Mouse (Mus musculus): ENCODE results near the gene Slc50a1.

Slc50a1 gene

GRCm38 (mm10) chr3:89294195-89294594 lies 23.8 kb upstream of the Slc50a1 start:
- no peak for DNase-seq (ENCODE audit: low spot score)

- DNase-seq (ENCODE audit: low spot score): no peak
Observed at GRCm38 (mm10) chr3:89293247-89293918, 23.0 kb upstream of the Slc50a1 start.

DNA sequence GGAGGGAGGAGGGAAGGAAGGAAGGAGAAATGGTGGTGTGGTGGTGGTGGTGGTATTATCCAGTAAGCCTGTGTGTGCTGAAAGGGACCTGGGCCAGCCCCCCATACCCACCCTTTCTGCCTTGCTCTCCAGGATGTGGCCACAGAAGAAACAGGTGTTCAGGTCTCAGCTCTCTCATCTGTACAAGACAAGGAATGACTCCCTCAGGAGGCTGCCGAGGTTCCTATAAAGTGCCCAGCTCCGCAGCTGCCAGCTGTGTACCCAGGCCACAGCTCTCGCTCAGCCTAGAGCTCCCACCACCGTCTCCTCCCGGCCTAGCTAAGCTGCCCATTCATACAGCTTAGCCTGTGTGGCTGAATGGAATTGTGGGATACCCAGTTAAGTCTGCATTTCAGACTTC lies 21.9 kb upstream of the Slc50a1 start:
- DNase-seq (ENCODE audit: low spot score): no peak

- DNase-seq (ENCODE audit: low spot score): no peak
Observed at GRCm38 (mm10) chr3:89291874-89292273, 21.5 kb upstream of the Slc50a1 start.

DNA sequence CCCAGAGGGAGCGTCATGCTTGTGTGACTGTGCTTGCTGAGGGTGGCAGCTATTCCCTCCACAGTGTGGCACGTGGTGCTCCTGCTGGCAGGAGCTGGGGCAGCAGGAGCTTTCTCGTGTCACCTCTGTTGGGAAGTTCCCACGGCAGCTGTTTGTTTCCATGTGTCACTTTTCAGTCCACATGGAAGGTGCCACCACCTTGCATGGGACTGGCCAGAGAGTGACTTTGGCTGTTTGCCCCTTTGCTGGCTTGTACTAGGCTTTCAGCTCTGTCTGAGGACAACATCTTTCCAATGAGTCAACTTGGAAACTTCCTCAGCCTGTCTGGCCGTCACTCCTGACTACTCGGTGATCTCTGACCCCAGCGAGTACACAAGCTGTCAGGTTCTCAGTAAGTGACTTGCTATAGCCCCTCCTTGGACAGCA lies 18.1 kb upstream of the Slc50a1 start:
- no peak for DNase-seq (ENCODE audit: low spot score)

- DNase-seq (ENCODE audit: low spot score): no peak
Observed at GRCm38 (mm10) chr3:89287286-89287685, 16.9 kb upstream of the Slc50a1 start.

GRCm38 (mm10) chr3:89285526-89285925 lies 15.2 kb upstream of the Slc50a1 start:
- no peak for DNase-seq (ENCODE audit: low spot score)

DNA sequence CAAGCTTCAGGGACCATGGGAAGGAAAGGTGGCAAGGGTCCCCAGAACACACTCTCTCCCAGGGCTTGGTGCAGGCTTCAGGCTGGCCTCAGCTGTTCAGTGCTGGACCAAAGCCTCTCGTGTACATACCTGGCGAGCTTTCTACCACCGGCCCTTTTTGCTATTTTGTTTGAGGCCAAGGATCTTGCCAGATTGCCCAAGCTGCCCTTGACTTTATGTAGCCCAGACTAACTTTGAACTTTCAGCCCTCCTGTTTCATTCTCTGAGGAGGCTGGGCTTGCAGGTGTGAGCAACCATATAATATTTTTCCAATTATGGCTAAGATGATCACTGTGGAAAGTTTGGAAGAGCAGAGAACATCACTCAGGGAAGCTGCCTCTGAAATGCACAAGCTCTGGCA lies 13.9 kb upstream of the Slc50a1 start:
- DNase-seq (ENCODE audit: low spot score): no peak

GRCm38 (mm10) chr3:89282291-89282643 lies 11.9 kb upstream of the Slc50a1 start:
- no peak for DNase-seq (ENCODE audit: low spot score)

GRCm38 (mm10) chr3:89281579-89282290 lies 11.4 kb upstream of the Slc50a1 start:
- DNase-seq (ENCODE audit: low spot score): peak; percentile 81

DNA sequence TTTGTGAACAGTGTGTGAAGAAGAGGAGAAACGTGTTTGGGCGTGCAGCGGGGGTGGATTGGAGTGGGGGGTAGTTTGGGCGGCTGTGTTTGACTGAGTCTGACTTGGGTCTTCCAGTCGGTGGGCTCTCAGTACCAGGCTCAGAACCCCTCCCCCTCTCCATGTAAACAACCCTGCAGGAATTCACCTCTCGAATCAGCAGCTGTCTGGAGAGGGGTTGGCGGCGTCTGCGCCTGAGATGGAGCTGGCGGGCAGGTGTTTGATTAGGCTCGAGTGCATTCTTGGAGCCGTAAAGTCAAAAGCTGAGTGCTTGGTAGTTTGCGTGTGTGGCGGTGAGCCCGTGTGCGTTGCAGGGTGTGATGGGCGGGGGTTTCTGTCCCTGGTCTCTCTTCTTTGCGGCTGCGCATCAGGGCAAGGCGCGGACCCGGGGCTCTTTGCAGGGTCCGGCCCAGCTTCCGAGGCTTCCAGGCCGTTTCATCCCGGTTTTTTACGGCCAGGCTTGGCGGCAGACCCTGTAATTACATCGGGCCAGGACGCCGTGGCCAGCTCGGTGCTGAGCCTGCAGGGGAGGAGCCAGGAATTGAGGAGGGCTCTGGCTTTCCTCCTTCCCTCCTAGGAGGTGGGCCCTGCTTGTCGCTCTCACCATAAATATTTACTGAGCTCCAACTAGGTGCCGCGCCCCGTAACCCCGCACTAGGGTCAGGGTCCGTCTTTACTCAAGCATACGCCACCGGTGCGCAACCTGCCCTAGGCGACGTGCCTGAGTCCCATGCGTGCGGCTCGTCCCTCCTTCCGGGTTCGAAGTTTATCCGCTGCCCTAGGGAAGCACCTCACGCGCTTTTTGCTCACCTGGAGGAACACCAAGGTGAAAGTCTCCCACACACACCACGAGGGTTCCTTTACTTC lies 10.5 kb upstream of the Slc50a1 start, which contains the start of gene Efna1:
Gene Efna1 (minus strand): TSS at position 537 of the 906 bp plus-strand sequence.
- DNase-seq (ENCODE audit: low spot score): peak; percentile 59

GRCm38 (mm10) chr3:89280050-89280605 lies 9.8 kb upstream of the Slc50a1 start:
- peak; percentile 76 for DNase-seq (ENCODE audit: low spot score)

GRCm38 (mm10) chr3:89279153-89279890 lies 9.0 kb upstream of the Slc50a1 start:
- DNase-seq (ENCODE audit: low spot score): peak; percentile 85

DNA sequence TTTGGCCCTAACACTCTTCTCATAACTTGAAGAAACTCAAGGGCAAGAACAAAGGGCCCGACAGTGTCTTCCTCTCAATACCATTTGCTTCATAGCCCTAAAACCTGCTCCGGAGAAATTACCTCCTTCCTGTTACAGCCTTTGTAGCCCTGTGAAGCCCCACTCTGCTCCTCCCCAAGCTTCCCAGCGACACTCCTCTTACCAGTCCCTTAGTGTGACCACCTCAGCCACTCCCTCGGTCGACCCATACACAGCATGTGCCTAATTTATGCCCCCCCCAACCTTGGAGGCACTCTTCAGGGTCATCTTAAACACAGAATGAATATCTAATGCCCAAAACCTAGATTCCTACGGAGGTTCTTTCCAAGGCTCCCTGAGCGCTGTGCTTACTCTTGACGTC lies 8.3 kb upstream of the Slc50a1 start:
- no peak for DNase-seq (ENCODE audit: low spot score)

DNA sequence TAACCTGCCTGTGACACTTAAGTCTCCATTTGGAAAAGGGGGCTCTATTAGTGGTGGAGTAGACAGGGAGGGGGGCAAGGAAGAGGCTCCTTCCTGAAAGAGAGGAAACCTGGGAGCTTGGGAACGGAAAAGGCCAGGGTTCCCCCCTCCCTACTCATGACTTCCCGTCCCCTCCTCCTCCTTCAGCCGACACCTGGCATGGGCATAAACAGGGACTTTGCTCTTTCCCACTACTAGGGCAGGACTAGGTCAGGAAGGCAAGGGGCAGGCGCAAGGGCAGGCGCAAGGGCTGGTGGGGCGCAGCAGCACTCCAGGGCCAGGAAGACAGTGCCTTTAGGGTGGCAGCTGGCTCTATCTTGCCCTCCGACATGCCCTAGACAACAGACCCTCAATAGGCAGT lies 7.7 kb upstream of the Slc50a1 start:
- DNase-seq (ENCODE audit: low spot score): no peak

DNA sequence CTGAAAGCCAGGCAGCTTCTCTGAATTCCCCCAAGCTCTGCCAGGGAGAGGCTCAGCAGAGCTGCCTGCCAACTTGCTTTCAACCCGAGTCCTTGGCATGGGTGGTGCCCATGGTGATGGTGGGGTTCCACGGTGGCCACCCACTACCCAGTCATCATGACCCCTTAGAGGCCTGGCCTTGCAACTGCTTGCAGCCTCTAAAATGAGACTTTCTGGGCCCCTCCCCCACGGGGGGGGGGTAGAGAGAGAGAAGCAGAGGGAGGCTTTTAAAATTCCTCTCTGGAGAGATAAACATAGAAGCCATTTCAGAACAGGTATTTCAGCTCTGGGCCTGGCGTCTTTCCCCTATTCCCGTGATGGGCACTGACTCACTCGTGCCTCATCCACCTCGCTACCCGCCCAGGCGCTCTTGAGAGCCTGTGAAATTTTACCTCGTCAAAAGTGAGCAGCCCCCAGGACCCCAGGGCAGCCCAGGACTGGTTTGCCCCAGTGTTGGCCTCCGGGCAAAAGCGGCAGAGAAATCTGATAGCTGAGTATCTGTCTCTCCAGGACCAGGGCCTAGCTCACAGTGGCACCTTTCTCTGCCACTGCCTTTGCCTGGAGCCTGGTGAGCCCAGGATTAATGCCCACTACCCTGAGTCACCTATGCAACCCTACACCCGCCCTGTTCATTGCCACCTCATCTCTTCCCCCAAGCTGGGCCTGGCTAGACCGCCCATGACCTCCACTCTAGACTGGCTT lies 7.1 kb upstream of the Slc50a1 start:
- peak; percentile 37 for DNase-seq (ENCODE audit: low spot score)

DNA sequence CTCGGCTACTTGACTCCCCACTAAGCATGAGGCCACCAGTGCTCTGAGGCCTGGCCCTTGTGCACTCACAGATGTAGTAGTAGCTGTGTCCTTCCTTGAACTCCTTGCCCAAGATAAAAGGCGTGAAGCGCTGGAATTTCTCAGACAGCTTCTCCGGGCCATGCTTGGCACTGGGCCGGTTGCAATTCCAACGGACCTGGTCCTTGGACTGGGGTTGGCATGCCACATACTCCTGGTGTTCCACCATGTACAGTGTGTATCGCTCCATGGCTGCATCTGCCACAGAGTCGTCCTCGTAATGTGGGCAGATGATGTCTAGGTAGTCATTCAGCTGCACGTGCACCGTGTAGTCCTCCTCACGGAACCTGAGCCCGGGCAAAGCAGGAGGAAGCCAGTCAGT lies 5.7 kb upstream of the Slc50a1 start:
- no peak for DNase-seq (ENCODE audit: low spot score)

- DNase-seq (ENCODE audit: low spot score): no peak
Observed at GRCm38 (mm10) chr3:89271760-89272159, 1.4 kb upstream of the Slc50a1 start.

DNA sequence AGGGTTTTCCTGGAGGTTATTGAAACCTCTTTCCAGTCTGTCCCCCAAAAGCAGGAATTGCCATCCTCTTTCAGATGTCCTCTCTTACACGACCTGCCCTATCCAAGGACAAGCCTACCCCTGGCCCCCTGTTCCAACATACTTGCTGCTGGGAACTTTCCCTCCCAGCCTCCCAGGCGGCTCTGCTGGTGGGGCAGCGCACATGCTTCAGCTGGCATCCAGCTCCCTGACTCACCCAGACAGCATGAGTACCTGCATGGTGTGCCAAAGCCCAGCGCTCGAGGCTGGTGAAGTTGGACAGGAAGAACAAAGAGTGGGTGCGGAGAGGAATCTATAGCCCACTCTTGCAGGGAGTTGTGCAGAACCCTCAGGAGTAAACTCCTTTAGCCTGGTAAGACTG lies 521 bp upstream of the Slc50a1 start:
- peak; percentile 71 for DNase-seq (ENCODE audit: low spot score)

GRCm38 (mm10) chr3:89268916-89269315 lies 1.5 kb downstream of the Slc50a1 start:
- no peak for DNase-seq (ENCODE audit: low spot score)

DNA sequence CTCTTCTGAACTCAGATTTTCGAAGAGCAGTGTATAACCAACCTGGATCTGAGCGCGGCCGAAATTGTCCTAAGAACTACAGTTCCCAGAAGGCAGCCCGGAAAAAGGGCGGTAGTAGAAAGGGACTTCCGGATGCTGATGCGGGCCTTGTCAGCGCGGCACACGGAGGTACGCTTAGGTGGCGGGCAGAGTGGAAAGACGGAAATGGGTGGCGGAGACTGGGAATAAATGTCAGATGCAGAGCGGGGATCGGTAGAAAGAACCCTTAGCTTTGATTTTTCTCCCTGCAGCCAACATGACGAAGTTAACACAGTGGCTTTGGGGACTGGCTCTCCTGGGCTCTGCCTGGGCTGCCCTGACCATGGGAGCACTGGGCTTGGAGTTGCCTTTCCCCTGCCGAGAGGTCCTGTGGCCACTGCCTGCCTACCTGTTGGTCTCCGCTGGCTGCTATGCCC lies 3.9 kb downstream of the Slc50a1 start:
- DNase-seq (ENCODE audit: low spot score): peak; percentile 82

All from layer of hippocampus, adult 11-12 months (tissue).